Mouse (Mus musculus) liver, embryonic 14.5 days (tissue): ENCODE measurements around the gene Ktn1.

Experiments
- CTCF ChIP-seq: IDR thresholded peaks from 2 replicates; pipeline ENCODE4 v1.5.1; 2016; ENCODE audit warnings: antibody characterized with exemption, low read depth, control low read depth
- EP300 ChIP-seq: IDR thresholded peaks from 2 replicates; pipeline ENCODE4 v1.6.1; 2016; ENCODE audit warnings: antibody characterized with exemption, low read depth

DNA sequence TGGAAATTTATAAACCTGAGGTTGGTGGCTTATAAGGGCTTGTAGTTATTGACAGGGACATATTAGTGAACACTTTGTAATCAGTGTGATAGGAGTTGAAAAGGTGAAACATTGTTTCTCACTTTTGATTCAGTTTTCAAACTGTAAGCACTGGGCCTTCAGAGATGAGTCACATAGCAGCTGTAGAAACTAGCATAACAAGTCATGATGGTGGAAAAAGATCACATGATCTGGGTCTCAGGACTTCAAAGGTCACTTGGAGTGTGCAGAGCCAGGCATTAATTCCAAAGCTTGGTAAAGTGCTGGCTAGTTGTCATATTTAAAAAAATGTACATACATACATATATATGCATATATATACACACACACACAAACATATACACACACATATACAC is 16.2 kb downstream of the Ktn1 start:
- TF ChIP-seq CTCF: no peak
- no peak for TF ChIP-seq EP300
